Mouse (Mus musculus): Measurements from ENCODE around the gene Nedd9.

GRCm38 (mm10) chr13:41353676-41354075, 133.5 kb downstream of the Nedd9 start:
- no peak for TF ChIP-seq EP300 (IDR thresholded peaks at IDR 0.05; ENCODE audit: low read depth in 1 of 2, low read length in 2 of 2)
- no peak for TF ChIP-seq POLR2A (IDR thresholded peaks at IDR 0.05; ENCODE audit: control insufficient read depth in 1 of 2, insufficient read depth in 1 of 2, low read depth in 1 of 2, low read length in 2 of 2, poor library complexity in 1 of 2)
- no peak for TF ChIP-seq SIN3A (IDR thresholded peaks at IDR 0.05; ENCODE audit: low read length)
- TF ChIP-seq NRF1 (IDR thresholded peaks at IDR 0.05; ENCODE audit: insufficient read depth, low read depth, low read length, poor library complexity, severe bottlenecking) = no peak
- TF ChIP-seq CHD1 (IDR thresholded peaks at IDR 0.05; ENCODE audit: low read depth, low read length) = no peak
- TF ChIP-seq CTCF (IDR thresholded peaks at IDR 0.05 in 2 of 3, conservative IDR thresholded peaks at IDR 0.05 in 1 of 3; ENCODE audit: control insufficient read depth in 1 of 3, insufficient read depth in 1 of 3, low read depth in 2 of 3, low read length in 3 of 3, poor library complexity in 1 of 3, severe bottlenecking in 1 of 3) = no peak
- TF ChIP-seq ETS1 (IDR thresholded peaks at IDR 0.05; ENCODE audit: low read depth, low read length) = no peak
- no peak for TF ChIP-seq TBP (IDR thresholded peaks at IDR 0.05; ENCODE audit: low read depth, low read length)
